Mouse (Mus musculus): ENCODE measurements at regions not wholly inside any gene's neighbourhood (a gene's known extent, or its start where the extent isn't known, plus 50 kb on each side); places are given as distances from the start of the nearest gene placed in this dataset.

DNA sequence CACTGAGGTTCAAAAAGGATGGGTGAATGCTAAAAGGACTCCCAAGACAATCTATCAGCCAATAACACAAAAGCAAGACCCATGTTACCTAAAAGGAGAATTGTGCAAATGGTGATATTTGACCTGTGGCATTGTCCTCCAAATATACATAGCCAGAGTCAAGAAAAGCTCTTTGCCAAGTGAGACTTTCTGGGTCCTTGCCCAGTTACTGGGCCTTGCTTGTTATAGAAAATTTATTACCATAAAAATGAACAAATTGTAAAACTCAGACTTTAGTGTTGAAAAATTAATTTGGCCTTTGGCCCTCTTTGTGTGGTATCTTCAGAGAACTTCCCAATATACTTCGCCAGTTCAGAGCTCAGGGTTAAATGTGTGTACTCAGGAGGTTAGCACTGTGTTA lies 653.3 kb downstream of the Gm826 start:
- TF ChIP-seq CTCF (IDR thresholded peaks at IDR 0.05 in 2 of 3, conservative IDR thresholded peaks at IDR 0.05 in 1 of 3; ENCODE audit: control insufficient read depth in 1 of 3, insufficient read depth in 1 of 3, low read depth in 2 of 3, low read length in 3 of 3, poor library complexity in 1 of 3, severe bottlenecking in 1 of 3) (no peak), POLR2AphosphoS2 (IDR thresholded peaks at IDR 0.05; ENCODE audit: low read length) (no peak), MAX (IDR thresholded peaks at IDR 0.05; ENCODE audit: low read length) (no peak), CHD2 (IDR thresholded peaks at IDR 0.05; ENCODE audit: low read length) (no peak), GATA1 (IDR thresholded peaks at IDR 0.05; ENCODE audit: low read depth, low read length) (no peak), MAZ (IDR thresholded peaks at IDR 0.05; ENCODE audit: low read depth, low read length) (no peak)
- Histone ChIP-seq H3K27ac (ENCODE audit: control insufficient read depth, low read depth, low read length) (no peak overlapping the region), H3K36me3 (ENCODE audit: control insufficient read depth in 1 of 2, insufficient read depth in 2 of 2, low read length in 2 of 2) (no peaks in the 10 kb centered on the region), H3K79me2 (ENCODE audit: control insufficient read depth, insufficient read depth, low read length, poor library complexity) (no peaks in the 10 kb centered on the region), H3K4me1 (ENCODE audit: control insufficient read depth in 1 of 2, insufficient read depth in 2 of 2, low read length in 2 of 2) (no peaks in the 10 kb centered on the region), H3K27me3 (ENCODE audit: control insufficient read depth in 1 of 2, insufficient read depth in 2 of 2, low read length in 2 of 2) (no peaks in the 10 kb centered on the region), H3K4me3 (ENCODE audit: control insufficient read depth in 1 of 2, insufficient read depth in 1 of 2, low read depth in 2 of 2, low read length in 2 of 2) (no peak overlapping the region), H3K9me3 (replicated peaks; ENCODE audit: insufficient read depth, low read length) (no peaks in the 10 kb centered on the region), H3K9ac (ENCODE audit: control insufficient read depth, low read depth, low read length, poor library complexity, severe bottlenecking) (no peak overlapping the region)
- DNase-seq (ENCODE audit: low read depth, low spot score) = no peak

DNA sequence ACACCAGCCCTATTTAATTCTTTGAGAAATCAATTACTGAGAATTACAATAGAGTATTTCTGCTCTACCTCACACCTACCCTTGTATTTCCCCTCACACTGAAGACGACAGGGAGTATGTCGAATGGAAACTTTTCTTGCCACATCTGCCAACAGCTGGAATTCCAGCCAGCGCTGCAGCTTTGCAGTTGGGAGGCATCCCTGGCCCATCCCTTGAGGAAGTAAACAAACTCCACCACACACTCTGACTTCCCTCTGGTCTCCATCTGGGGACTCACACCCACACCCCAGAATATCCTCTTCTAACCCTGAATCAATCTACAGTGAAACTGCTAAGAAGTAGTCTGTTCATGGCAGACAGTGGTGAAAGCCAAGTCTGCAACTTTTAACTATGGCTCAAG lies 630.9 kb downstream of the Gm826 start:
- H3K4me1 ChIP-seq (ENCODE audit: control insufficient read depth in 1 of 2, insufficient read depth in 2 of 2, low read length in 2 of 2) = no peaks in the 10 kb centered on the region

DNA sequence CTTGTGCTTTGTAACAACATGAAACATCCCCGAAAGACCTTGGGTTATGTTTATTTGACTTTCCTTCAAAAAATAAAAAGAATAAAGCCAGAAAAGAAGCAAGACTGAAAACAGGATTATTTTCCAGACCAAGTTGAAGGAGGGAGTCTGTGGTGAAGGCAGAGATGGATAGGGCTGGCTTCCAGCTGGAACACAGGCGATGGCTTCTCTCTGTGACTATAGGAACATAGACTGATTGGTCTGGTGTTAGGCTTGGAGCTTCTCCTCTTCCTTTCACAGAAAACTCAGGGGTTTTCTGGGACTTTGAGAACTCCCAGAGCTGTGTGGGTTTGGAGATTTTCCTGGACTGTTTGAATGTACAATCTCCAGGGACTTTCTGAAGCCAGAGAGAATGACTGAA lies 625.8 kb downstream of the Gm826 start:
- Histone ChIP-seq H3K4me3 (ENCODE audit: control insufficient read depth in 1 of 2, insufficient read depth in 1 of 2, low read depth in 2 of 2, low read length in 2 of 2) (no peak overlapping the region), H3K36me3 (ENCODE audit: control insufficient read depth in 1 of 2, insufficient read depth in 2 of 2, low read length in 2 of 2) (no peaks in the 10 kb centered on the region), H3K9me3 (replicated peaks; ENCODE audit: insufficient read depth, low read length) (no peaks in the 10 kb centered on the region), H3K9ac (ENCODE audit: control insufficient read depth, low read depth, low read length, poor library complexity, severe bottlenecking) (no peak overlapping the region), H3K4me1 (ENCODE audit: control insufficient read depth in 1 of 2, insufficient read depth in 2 of 2, low read length in 2 of 2) (no peaks in the 10 kb centered on the region), H3K79me2 (ENCODE audit: control insufficient read depth, insufficient read depth, low read length, poor library complexity) (no peaks in the 10 kb centered on the region), H3K27ac (ENCODE audit: control insufficient read depth, low read depth, low read length) (no peak overlapping the region), H3K27me3 (ENCODE audit: control insufficient read depth in 1 of 2, insufficient read depth in 2 of 2, low read length in 2 of 2) (no peaks in the 10 kb centered on the region)
- no peak for TF ChIP-seq TBP (IDR thresholded peaks at IDR 0.05; ENCODE audit: low read depth, low read length)
- TF ChIP-seq MXI1 (IDR thresholded peaks at IDR 0.05; ENCODE audit: low read depth, low read length) = no peak
- TF ChIP-seq KAT2A (conservative IDR thresholded peaks at IDR 0.05; ENCODE audit: low read depth, low read length) = no peak
- TF ChIP-seq TAL1 (IDR thresholded peaks at IDR 0.05; ENCODE audit: low read length) = no peak
- TF ChIP-seq BHLHE40 (IDR thresholded peaks at IDR 0.05; ENCODE audit: borderline replicate concordance, low read depth, low read length) = no peak
- TF ChIP-seq MAFK (IDR thresholded peaks at IDR 0.05; ENCODE audit: borderline replicate concordance, low read depth, low read length) = no peak
- no peak for TF ChIP-seq NRF1 (IDR thresholded peaks at IDR 0.05; ENCODE audit: insufficient read depth, low read depth, low read length, poor library complexity, severe bottlenecking)
- no peak for TF ChIP-seq TCF12 (IDR thresholded peaks at IDR 0.05; ENCODE audit: low read depth, low read length)
- TF ChIP-seq SMC3 (IDR thresholded peaks at IDR 0.05; ENCODE audit: low read depth, low read length) = no peak
- DNase-seq (ENCODE audit: low read depth, low spot score) = no peak

More for the DNA sequence above, 630.9 kb downstream of the Gm826 start:
- Histone ChIP-seq H3K27ac (ENCODE audit: control insufficient read depth, low read depth, low read length) (no peak overlapping the region), H3K4me3 (ENCODE audit: control insufficient read depth in 1 of 2, insufficient read depth in 1 of 2, low read depth in 2 of 2, low read length in 2 of 2) (no peak overlapping the region), H3K36me3 (ENCODE audit: control insufficient read depth in 1 of 2, insufficient read depth in 2 of 2, low read length in 2 of 2) (no peaks in the 10 kb centered on the region), H3K27me3 (ENCODE audit: control insufficient read depth in 1 of 2, insufficient read depth in 2 of 2, low read length in 2 of 2) (no peaks in the 10 kb centered on the region), H3K9me3 (replicated peaks; ENCODE audit: insufficient read depth, low read length) (no peaks in the 10 kb centered on the region), H3K9ac (ENCODE audit: control insufficient read depth, low read depth, low read length, poor library complexity, severe bottlenecking) (no peak overlapping the region), H3K79me2 (ENCODE audit: control insufficient read depth, insufficient read depth, low read length, poor library complexity) (no peaks in the 10 kb centered on the region)
- TF ChIP-seq TBP (IDR thresholded peaks at IDR 0.05; ENCODE audit: low read depth, low read length) (no peak), KAT2A (conservative IDR thresholded peaks at IDR 0.05; ENCODE audit: low read depth, low read length) (no peak), ZKSCAN1 (IDR thresholded peaks at IDR 0.05; ENCODE audit: low read depth, low read length) (no peak), ZMIZ1 (IDR thresholded peaks at IDR 0.05; ENCODE audit: low read depth, low read length) (no peak), MAZ (IDR thresholded peaks at IDR 0.05; ENCODE audit: low read depth, low read length) (no peak)
- DNase-seq (ENCODE audit: low read depth, low spot score) = no peak
